Mouse (Mus musculus) kidney, postnatal 4 days (tissue): Measurements from ENCODE around the gene Arhgef15.
A peak's percentile ranks its signal among the peaks of the same experiment; 100 is the strongest.

ENCODE experiments used
- DNase-seq, 2 experiments: peaks; one replicate each; pipeline ENCODE4 v3.0.0; 2021; ENCODE audit warnings: mixed read lengths in 2 of 2

Gene Arhgef15

DNA sequence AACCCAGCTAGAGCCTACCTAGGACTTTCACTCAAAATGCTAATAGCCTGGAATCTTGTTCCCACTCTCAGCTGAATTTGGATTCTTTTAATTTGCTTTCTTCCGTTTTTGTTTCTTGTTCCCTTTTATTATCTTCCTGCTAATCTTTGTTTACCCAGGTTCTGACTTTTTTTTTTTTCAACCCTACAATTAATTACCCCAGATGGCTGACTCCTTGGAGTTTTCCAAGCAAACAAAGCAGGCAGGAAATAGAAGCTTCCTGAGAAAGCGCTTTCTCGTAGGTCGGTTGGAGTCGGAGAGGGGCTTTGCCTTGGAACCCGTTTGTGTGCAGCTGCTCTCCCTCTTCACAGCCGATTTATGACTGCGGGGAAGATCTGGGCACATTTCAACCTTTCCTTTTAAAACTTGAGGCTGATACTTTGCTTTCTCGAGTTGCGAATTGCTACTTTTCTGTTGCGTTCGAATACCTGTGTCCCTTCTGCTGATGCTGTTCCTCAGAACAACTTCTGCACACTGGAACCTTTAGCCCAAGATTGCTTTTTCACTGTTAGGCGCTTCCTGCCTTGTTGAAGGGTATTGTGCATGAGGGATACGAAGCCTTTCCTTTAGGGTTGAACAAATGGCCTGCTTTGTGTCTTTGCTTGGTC is 45.6 kb downstream of the Arhgef15 start:
- peak; percentile 56 to 70 for DNase-seq

DNA sequence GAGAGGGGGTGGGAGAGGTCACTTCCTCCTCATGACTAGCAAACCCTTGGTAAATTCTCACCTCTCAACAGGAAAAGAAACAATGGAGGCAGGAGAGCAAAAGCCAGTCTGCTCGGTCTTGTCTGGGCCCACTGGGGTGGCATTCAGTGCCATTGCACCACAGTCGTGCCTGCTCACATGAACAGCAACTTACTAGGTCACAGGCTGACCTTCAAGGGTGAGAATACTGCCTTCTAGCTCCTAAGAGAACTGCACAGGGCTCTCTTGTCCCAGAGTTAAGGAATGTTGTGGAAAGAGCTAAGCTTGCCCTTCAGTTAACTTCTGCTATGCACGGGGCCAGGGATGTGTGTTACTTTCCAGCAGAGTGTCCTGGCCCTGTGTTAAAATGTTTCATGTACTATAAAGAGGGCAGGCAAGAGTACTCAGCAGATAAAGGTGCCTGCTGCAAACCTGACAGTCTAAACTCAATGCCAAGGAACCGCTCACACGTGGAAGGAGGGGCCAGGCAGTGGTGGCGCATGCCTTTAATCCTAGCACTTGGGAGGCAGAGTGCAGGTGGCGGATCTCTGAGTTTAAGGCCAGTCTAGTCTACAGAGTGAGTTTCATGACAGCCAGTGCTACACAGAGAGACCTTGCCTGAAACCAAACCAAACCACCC is 48.3 kb downstream of the Arhgef15 start:
- no peak for DNase-seq

DNA sequence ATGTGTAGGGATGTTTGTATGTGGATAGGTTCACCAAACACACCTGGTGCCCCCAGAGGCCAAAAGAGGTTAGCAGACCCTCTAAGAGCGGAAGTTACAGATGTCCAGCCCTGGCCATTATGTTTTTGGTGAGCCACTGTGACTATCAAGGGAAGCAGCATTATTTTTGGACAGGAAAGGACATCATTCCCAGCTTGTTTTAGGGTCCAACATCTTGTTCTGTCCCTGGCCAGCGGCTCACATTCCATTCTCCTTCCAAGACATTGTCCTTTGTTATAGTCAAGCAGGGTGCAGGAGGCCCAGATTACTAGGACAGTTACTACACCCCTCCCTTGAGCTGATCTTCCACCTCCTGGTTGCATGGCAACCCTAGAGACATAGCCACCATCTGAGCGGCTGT is 50.0 kb downstream of the Arhgef15 start:
- DNase-seq: no peak

DNA sequence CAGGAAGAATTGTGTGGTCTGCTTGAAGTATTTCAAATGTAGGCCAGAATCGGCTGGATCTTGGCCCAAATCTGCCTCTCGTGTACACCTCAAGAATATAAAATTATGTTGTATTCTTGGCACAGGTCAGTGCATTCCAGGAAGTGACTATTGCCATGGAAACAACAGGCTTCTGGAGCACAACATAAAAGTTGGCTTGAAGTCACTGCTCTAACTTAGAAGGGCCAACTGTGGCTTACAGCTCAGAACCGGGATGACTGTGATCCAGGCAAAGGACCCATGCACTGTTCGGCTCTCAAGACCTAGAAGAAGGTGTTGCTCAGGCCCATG is 50.9 kb downstream of the Arhgef15 start:
- DNase-seq: peak; percentile 52 to 68

- DNase-seq: no peak
These were observed 51.4 kb downstream of the Arhgef15 start for GRCm38 (mm10) chr11:68905665-68906460.

DNA sequence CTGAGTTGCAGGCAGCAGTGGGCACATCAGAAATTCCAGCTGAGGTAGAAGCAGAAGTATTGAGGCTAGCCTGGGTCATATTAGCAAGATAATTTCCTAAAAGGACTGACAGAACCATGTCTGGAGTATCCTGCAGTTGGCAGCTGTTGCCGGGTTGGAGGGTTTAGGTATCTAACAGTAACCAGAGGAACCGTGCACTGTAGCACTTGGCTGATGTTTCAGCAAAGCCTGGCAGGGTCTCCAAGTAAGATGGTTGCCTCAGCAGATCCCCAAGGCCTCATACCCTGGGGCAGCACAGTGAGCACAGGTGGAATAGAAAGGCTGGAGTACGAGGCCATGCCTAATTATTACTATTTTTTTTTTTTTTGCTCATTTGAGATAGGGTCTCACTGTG is 52.1 kb downstream of the Arhgef15 start:
- no peak for DNase-seq

GRCm38 (mm10) chr11:68904375-68905137 is 52.7 kb downstream of the Arhgef15 start:
- DNase-seq: peak; percentile 86 to 87

DNA sequence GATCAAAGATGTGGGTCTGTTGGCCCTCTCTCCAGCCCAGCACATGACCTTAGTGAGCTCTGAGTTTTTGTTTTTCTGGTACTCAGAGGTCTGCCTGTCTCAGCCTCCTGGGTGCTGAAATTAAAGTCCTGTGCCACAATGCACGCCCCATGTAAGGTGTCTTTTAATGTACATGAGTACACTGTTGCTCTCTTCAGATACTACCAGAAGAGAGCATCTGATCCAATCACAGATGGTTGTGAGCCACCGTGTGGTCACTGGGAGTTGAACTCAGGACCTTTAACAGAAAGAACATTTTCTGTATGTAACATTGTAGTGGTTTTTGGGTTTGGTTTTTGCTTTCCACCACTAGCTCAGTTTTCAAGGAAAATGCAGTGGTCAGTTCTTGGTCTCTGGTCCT is 53.5 kb downstream of the Arhgef15 start:
- DNase-seq: no peak

DNA sequence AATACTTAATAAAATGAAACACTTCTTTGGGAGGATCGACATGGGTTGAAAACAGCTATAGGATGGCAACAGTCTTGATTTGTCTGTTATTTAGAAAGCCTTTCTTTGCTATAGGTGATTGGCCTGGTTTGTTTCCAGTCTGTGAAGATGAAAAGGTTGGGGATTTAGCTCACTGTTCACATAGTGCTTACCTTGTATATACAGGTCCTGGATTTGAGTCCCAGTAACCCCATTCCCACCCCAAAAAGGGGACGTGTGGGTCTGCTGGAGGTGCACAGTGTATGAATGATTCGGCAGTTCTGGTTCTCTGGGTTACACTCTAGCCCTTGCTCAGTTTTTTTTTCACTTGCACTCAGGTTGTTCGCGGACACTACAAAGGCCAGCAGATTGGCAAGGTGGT is 54.5 kb downstream of the Arhgef15 start:
- DNase-seq: no peak

DNA sequence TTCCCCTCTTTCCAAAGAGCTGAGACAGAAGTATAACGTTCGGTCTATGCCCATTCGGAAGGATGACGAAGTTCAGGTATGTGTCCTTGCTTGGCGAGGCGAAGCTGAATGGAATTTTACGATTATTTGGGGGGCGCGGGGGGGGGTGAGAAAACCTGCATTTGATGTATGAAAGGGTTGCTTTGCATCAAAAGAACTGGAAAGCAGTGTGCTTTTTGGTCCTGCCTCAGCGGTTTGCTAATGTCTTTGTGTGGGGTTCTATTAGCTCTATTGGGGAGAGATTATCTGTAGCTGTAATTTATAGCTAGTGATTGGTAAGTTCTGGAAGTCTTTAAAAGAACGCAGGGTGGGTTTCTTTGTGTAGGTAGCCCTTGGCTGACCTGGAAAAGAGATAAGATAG is 54.9 kb downstream of the Arhgef15 start:
- no peak for DNase-seq

- DNase-seq: no peak
These were observed 55.3 kb downstream of the Arhgef15 start for GRCm38 (mm10) chr11:68902047-68902364.

GRCm38 (mm10) chr11:68901351-68902046 is 55.8 kb downstream of the Arhgef15 start, which contains the start of gene Rpl26:
TSS of gene Rpl26 (plus strand) at chr11:68901583.
- peak; percentile 99 to 100 for DNase-seq

- no peak for DNase-seq
These were observed 56.5 kb downstream of the Arhgef15 start for GRCm38 (mm10) chr11:68900519-68901350.

GRCm38 (mm10) chr11:68899815-68900214 is 57.5 kb downstream of the Arhgef15 start:
- no peak for DNase-seq

GRCm38 (mm10) chr11:68898790-68899189 is 58.5 kb downstream of the Arhgef15 start:
- no peak for DNase-seq

DNA sequence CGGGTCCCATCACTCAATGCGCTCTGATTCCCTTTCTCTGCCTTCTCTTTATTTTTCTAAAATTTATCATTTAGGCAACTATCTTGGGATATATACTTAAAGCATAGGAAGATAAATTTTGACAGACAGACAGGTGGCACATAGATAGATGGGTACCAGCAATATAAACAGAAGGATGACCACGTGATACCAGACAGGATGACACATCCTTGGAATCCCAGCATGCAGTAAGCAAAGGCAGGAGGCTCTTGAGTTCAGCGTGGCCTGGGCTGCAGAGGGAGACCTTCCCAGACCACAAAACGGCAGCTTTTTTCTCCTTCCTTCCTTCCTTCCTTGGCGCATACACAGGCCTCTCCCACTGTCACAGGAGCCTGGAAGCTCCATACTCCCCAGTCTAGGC is 59.4 kb downstream of the Arhgef15 start:
- no peak for DNase-seq

DNA sequence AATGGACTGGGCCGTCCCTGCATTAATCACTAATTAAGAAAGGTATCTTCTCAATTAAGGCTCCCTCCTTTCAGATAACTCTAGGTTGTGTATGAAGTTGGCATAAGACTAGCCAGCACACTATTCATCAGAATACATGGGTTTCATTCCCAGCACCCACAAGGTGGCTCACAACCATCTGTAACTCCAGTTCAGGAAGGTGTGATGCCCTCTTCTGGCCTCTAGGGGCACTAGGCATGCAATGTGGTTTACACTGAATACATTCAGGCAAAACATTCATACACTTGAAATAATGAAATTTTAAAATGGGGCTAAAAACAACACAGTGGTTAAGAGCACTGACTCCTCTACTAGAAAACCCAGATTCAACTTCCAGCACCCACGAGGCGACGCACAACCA is 60.2 kb downstream of the Arhgef15 start:
- peak; percentile 47 to 62 for DNase-seq

DNA sequence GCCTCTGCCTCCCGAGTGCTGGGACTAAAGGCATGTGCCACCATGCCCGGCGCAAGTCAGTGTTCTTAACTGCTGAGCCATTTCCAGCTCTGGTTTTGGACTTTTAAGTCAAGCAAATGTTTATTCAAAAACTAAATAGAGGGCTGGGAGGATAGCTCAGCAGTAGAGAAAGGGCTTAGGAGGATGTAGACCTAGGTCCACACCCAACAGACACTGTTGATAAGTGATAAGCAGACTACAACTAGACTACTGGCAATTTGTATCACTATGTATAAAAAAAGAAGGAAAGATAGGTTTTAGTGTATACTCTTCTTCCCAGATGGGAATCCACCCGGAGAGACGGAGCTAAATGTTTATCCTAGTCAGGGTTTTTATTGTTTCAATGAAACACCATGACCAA is 61.0 kb downstream of the Arhgef15 start:
- DNase-seq: no peak

DNA sequence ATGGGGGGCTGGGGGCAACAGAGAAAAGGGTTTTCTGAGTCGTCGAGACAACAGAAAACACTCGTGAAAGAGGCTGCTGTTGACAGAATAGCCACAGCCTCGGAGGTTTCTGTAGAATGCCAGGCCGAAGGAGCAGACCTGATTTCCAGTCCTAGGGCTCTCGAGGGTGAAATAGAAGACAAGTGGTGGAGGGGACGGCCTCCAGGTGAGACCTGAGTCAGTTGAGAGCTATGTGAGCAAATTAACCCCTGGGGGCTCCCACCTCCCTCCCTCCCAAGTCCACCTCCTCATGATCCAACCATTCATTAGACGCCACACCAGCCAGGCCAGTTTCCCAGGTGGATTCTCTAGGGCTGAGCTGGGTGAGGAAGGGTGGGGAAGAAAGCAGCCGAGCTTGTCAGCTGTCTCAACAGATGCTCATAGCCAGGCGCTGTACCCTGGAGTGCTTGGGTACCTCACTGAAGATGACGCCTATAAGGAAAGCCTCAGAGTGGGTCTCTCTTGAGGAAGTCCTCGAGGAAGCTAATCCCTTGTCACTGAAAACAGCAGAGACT is 63.3 kb downstream of the Arhgef15 start:
- DNase-seq: no peak
